Mouse (Mus musculus) olfactory bulb, adult 2 months (tissue): ENCODE results near the gene Wdr82.

Experiments
- CTCF ChIP-seq: fragments of 200-500 bp; IDR thresholded peaks from 2 replicates; pipeline ENCODE4 v1.5.1; 2012; ENCODE audit warnings: low read depth, mild to moderate bottlenecking, low read length, moderate library complexity; ENCODE audit not compliant: insufficient read depth
- POLR2A ChIP-seq: fragments of 200-500 bp; IDR thresholded peaks from 2 replicates; pipeline ENCODE4 v1.6.1; 2012; ENCODE audit warnings: mild to moderate bottlenecking, low read depth, low read length, moderate library complexity; ENCODE audit not compliant: insufficient read depth

- TF ChIP-seq POLR2A: no peak
- TF ChIP-seq CTCF: no peak
These were observed 41.7 kb upstream of the Wdr82 start for GRCm38 (mm10) chr9:106129072-106129471.
